Mouse (Mus musculus) adrenal gland, adult 8-10 months (tissue): ENCODE results near the gene Tank. TPM values are rescaled to one million over a fixed set of nuclear protein-coding genes. Genes with fewer than 3 reads are reported as not detected.

Source experiments
- DNase-seq: peaks from one replicate; pipeline ENCODE4 v3.0.0; 2022
- total RNA-seq, 4 experiments: library from RNA; stranded (reverse); gene quantifications; 2 replicates each; pipeline ENCODE4 v1.2.4; 2022

The Tank gene
- total RNA-seq: 10 to 100 TPM; 36.1 to 43.8 (median 39.6) TPM

- no peak for DNase-seq
Observed at GRCm38 (mm10) chr2:61578433-61578832, at the start of gene Tank. Gene Tank, plus strand, starts transcription at chr2:61578585.

DNA sequence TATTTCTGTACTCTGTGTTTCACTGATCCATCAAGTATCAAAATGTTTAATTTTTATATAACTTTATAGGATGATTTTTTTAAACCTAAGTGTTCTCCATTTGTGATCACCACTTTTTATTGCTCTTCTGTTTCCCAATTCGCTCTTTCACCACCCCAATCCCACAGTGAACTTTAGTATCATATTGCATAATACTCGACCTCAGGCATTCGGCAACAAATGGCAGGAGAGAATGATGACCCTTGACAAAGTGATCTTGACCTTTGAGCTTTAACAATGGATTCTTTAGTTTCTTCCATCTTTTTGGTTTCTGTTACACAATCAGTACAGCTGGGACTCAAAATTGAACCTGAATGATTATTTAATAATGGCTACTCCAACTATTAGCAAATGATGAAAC, 46.1 kb upstream of the Tank start:
- DNase-seq: peak; percentile 2

- peak; percentile 64 for DNase-seq
Observed at GRCm38 (mm10) chr2:61533131-61533530, 45.3 kb upstream of the Tank start.

DNA sequence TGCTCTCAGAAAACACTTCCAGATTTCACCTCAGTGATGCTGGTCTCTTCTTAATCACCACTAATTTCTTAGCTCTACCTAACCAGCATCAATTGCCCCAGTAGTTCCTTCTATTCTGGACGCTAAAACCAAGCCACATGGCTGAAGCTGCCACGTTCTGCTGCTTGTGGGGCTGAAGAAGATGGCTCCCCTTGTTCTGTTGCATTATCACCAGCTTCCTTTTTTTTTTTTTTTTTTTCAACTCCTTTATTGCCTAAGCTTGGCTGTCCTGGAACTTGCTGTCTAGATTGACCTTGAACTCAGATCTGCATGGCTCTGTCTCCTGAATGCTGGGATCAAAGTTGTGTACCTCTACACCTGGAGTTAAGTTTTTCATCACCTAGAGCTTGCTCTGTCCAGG, 41.5 kb upstream of the Tank start:
- no peak for DNase-seq

GRCm38 (mm10) chr2:61539378-61539777, 39.0 kb upstream of the Tank start:
- DNase-seq: no peak

DNA sequence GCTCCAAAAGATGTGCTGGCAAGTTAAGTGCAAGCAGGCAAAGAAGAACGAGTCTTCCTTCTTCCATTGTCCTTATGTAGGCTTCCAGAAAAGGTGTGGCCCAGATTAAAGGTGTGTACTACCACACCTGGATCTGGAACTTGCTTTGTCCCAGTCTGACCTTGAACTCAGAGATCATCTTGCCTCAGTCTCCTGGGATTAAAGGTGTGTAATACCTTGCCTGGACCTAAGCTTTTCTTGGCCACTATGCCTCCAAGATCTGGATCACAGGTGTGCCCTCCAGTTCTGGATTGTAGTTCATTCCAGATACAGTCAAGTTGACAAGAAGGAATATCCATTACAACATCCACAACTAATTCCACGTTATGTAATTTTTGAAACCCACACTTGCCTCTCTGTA, 36.0 kb upstream of the Tank start:
- DNase-seq: no peak

GRCm38 (mm10) chr2:61545666-61546065, 32.7 kb upstream of the Tank start:
- no peak for DNase-seq

DNA sequence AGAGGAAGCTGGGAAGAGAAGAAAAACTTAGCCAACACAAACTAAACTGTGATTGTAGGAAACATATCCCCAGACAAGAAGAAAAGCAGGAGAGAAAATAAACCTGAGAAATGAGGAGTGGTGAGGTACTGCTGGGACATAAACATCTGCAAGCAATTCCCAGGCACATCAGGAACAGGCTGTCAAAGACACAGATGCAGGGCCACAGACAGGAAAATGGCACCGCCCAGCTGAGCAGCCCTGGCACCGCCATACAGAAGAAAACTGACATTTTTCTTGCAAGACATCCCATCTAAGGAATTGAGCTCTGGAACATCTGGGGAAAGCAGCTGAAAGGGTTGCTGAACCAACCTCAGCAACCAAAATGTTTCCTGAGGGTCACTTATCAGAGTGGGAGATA, 30.4 kb upstream of the Tank start:
- DNase-seq: no peak

- DNase-seq: no peak
Observed at GRCm38 (mm10) chr2:61551680-61552079, 26.7 kb upstream of the Tank start.

- no peak for DNase-seq
Observed at GRCm38 (mm10) chr2:61555367-61555766, 23.0 kb upstream of the Tank start.

- DNase-seq: no peak
Observed at GRCm38 (mm10) chr2:61555825-61556224, 22.6 kb upstream of the Tank start.

- DNase-seq: peak; percentile 4
Observed at GRCm38 (mm10) chr2:61556639-61557038, 21.7 kb upstream of the Tank start.

GRCm38 (mm10) chr2:61557848-61558471, 20.4 kb upstream of the Tank start:
- DNase-seq: no peak

DNA sequence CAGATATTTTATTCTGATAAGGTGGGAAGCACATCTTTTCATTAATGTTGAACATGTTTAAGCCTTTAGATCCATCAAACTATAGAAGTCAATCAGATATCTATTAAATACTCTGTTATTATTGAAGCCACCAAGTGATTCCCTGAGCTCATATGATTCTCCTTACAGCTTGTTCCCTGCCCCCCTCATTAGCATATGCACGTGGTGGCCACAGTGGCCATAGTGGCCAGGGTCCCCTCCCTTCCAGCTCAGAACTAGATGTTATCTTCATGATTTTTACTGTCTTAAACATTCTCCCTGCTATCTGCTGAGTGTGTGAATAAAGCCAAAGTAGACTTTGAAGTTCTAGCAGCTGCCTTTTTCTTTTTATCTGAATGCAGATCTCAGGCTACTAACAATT, 17.3 kb upstream of the Tank start:
- DNase-seq: no peak

- no peak for DNase-seq
Observed at GRCm38 (mm10) chr2:61563202-61563601, 15.2 kb upstream of the Tank start.

DNA sequence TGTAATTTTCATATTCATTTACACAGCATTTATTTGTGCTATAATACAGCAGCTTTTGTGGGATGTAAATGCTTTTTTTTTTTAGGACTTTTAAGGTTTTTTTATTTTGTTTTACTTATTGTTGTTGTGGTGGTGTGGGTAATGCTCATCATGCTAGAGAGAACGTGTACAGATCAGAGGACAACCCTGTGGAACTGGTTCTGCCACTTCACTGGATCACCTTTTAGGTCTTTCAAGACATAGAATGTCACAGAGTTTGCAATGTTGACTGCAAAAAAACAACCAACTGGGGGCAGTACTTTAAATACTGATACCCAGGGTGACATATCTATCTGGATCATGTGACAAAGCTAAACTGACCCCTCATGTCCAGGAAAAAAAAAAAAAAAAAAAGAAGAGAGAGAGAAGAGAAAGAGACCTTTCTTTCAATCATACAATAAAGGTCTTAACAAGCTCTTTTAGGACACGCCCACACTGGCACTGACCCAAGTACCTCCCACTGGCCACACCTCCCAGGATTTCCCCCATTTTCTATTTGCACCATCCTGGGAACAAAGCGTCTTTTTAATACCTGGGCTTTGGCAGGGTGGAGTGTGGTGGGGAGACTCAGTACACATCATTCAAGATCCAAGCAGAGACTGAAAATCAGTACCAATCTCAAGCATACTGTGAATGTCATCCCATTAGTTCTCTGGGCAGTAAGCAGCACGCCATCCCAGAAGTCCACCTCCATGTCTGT, 11.2 kb upstream of the Tank start:
- no peak for DNase-seq

DNA sequence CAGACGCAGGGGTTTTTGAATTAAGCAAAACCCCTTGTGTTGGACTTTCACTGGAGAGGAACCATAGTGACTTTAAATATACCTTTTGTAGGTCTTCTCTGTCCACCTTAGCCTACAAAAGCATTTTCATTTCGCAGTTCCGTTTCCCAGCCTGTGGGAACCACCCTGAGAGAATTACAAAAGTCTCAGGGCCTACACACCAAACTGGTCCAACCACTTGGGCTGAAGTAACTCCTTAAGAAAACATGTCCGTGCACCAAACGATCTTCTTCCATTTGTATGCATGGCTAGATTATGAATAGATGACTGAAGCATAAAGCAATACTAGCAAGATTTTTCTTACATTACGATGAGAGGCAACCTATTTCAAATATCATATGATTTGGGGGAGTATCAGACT, 9.2 kb upstream of the Tank start:
- no peak for DNase-seq

DNA sequence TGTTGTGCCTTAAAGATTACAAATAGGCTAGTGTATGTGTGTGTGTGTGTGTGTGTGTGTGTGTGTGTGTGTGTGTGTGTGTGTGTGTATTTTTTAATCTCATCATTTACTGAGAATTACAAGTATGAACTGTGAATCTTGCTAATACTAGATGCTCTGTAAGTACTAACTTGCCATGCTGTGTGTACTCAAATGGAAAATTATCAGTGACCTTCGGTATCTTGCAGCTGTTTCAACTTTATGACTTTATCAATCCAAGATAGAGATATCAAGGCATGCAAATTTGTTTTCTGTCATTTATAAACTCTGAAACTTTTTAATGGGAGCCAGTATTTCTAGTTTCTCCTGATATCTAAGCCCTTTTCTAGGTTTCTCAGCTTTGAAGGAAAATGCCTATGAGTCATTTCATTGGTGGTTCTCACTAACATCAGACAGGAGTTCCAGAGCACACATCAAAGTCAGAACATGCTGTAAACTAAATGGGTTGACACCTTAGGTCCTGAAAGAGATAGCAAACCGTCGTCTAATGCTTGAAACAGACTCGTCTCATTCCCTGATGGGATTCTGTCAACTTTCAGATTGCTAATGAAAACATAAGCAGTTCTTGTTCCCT, 6.9 kb upstream of the Tank start:
- no peak for DNase-seq

GRCm38 (mm10) chr2:61576497-61576896, 1.9 kb upstream of the Tank start:
- DNase-seq: no peak

- no peak for DNase-seq
Observed at GRCm38 (mm10) chr2:61576928-61577695, 1.3 kb upstream of the Tank start.

GRCm38 (mm10) chr2:61577696-61578062, 706 bp upstream of the Tank start:
- DNase-seq: no peak

GRCm38 (mm10) chr2:61579501-61579990, 1.2 kb downstream of the Tank start:
- no peak for DNase-seq

DNA sequence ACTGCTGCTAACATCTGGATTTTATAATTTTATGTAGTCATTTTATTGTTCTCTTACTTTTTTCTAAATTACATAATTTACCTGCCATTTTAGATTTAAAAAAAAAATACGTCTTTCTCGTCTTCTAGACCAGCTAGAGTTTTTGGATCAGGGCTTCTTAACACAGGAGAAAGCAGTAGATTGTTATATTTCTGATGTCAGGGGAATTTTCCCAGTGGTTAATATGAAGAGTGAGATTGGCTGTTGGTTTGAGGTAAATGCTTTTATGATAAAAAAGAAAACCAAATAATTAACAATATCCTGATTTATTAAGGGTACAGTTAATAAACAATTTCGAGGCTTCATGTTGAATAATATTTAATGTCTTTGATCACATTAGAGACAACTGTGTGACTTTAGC, 1.7 kb downstream of the Tank start:
- DNase-seq: no peak
